Mouse (Mus musculus) cerebellum, postnatal 25 days (tissue): ENCODE results near the gene Tmem87b.

Experiments used
- DNase-seq, 2 experiments: peaks; one replicate each; pipeline ENCODE4 v3.0.0; 2021; ENCODE audit warnings: mixed read lengths in 2 of 2

The Tmem87b gene

GRCm38 (mm10) chr2:128892180-128892721 is 74.3 kb downstream of the Tmem87b start:
- peak; percentile 66 to 73 for DNase-seq

GRCm38 (mm10) chr2:128902843-128903242 is 84.9 kb downstream of the Tmem87b start:
- no peak for DNase-seq

- DNase-seq, result no peak
Measured at GRCm38 (mm10) chr2:128903661-128904060, 85.7 kb downstream of the Tmem87b start.
